Mouse (Mus musculus) gastrocnemius, postnatal 25 days (tissue): ENCODE results near the gene Sdf2l1. TPM values are rescaled to one million over a fixed set of nuclear protein-coding genes. Genes with fewer than 3 reads are reported as not detected.
A peak's percentile ranks its signal among the peaks of the same experiment; 100 is the strongest.
"Not testable (repeated sequence)": the region's sequence is repeated elsewhere in the genome, so short reads cannot be mapped to it uniquely, and the experiment has no call there.

Experiments used
- DNase-seq: peaks from one replicate; pipeline ENCODE4 v3.0.0; 2022
- long read RNA-seq, 2 experiments: library from polyadenylated mRNA; stranded (forward); transcript quantifications; one replicate each; pipeline ENCODE4 v2.0.0; 2021
- total RNA-seq, 2 experiments: library from RNA; stranded (reverse); gene quantifications; 1 replicate in 1 of 2; 2 replicates in 1 of 2; pipeline ENCODE4 v1.2.3; 2021

The Sdf2l1 gene
- 1 to 10 TPM; 5.4 to 7.5 TPM for total RNA-seq
- long read RNA-seq, experiment 1, transcript Sdf2l1-201 (3 exons, 1,108 nt): major isoform, 7 of 7 reads
- long read RNA-seq, experiment 1, partial matches to known transcripts: 0 of 7 reads
- long read RNA-seq, experiment 1, other reads (novel, unspliced or antisense): 0 of 7 reads
- long read RNA-seq, experiment 2, transcript Sdf2l1-201 (3 exons, 1,108 nt): major isoform, 6 of 6 reads
- long read RNA-seq, experiment 2, partial matches to known transcripts: 0 of 6 reads
- long read RNA-seq, experiment 2, other reads (novel, unspliced or antisense): 0 of 6 reads

DNA sequence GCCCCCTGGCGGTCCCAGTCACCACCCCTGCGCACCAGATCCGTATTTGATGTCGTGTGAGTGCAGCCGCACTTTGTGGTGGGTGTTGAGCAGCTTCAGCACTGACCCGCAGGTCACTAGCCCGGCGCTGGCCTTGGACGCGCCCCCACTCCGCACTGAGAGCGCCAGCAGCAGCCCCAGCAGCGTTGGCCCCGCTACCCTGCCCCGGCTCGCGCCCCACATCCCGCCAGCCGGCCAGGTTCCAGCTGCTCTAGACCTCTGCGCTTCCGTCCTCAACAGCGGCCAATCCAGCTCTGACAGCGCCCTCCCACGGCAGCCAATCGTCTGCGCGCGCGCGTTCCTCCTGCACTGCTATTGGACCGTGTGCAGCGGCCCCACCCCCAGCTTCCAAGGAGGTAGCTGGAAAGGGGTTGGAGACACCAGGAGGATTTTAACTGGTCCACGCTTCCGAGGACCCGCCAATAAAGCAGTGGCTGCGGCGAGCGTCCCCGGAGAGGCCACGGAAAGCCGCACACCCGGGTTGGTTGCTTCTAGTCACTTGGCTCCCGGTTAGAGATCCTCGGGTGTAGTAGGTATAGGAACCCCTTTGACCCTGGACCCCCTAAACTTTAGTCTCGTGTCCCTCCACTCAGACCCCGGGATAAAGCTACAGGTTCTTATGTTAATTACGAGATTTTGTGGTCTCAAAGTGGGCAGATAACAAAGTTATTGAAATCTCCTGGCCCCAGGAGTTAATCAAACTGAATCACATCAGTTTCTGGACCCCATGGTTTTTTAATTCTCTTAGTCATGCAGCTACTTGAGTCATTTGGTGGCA lies at the start of gene Sdf2l1:
Gene Sdf2l1, minus strand, starts transcription at position 295 of the 817 bp plus-strand sequence.
- DNase-seq: peak; percentile 96

DNA sequence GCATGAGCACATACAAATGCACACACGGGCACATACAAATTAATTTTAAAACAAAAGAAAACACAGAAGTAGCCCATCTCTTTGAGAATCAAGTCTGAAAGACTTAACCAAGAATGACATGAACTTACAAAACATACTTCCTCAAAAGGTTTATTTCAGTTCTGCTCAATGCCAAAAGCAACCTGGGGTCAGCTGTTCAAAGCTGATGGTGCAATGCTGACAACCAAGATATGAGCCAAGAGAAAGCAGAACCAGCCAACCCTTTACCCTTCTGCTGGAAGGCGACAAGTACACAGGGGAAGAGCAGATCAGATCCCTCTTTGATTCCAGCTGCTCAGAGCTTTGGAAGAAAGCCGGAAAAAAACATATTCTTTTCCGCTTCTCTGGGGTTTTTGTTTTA lies 49.2 kb upstream of the Sdf2l1 start:
- peak; percentile 48 for DNase-seq

DNA sequence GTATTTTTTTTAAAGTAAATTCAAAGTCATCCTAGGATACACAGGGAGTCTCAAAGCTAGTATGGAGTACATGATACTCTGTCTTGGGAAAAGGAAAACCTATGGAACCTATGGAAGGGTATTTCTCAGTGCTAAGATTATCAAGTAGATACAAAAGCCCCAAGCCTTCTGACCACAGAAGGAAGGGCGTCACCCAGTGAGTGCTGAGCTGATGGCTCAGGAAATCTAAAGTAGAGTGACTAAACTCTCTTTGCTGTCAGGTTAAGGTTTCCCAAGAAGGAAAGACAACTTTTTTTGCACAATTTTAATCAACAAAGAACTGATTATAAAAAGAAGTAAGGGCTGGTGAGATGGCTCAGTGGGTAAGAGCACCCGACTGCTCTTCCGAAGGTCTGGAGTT lies 47.5 kb upstream of the Sdf2l1 start:
- DNase-seq: no peak

DNA sequence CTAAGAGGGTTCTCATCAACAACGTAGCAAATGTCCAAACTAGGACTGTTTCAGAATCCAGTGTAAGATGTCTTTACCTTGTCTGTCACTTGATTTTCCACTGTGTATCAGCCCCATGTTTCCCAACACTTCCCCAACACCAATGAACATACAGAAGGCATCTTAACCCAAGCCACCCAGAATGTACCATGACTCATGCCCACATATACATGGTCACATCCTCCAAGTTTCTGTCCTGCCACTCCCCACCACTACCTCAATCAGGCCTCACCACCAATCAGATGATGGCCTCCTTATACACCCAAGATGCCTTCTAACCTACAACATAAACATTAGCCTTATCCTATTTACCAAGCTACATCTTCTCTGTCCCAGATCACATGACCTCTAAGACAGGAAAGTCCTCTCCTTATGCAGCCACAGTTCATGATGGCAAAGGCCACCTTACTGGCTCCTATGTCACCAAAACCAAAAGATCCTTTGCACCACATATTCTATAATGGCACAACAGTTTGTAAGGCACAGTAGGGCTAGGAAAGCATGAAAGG lies 45.5 kb upstream of the Sdf2l1 start:
- no peak for DNase-seq

DNA sequence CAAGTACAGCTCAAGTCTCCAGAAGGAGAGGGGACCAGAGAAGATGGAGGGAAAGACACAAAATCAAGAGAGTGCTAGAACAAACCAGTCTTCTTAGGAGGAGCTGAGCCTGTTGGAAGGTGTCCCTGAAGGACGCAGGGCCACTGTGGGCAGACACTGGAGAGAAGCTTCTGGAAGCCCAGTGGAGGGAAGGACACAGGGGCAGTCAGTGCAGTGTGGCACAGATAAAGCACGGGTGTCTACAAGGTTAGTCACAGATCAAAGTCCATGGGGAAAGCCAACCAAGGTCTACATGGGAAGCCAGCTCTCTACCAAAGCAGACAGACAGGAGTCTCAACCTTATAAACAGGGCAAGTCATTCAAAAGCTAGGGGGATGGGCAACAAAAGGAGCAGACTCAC lies 43.6 kb upstream of the Sdf2l1 start:
- no peak for DNase-seq

DNA sequence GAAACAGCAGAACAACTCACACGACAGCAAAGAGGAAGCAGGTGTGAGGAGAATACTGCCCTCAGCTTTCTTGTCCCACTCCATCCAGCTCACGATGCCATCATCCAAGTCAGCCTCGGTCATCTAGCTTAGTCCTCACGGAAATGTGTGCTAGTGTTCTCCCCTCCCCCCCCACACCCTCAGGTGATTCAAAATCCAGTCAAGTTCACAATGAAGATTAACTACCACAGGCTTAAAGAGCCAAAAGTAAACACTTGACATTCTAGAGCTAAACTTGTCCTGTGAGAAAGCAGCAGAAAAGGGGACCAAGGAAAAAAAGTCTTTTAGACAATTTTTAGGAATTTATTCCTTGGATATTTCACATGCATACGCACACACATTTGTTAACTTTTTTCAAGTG lies 35.9 kb upstream of the Sdf2l1 start:
- no peak for DNase-seq

DNA sequence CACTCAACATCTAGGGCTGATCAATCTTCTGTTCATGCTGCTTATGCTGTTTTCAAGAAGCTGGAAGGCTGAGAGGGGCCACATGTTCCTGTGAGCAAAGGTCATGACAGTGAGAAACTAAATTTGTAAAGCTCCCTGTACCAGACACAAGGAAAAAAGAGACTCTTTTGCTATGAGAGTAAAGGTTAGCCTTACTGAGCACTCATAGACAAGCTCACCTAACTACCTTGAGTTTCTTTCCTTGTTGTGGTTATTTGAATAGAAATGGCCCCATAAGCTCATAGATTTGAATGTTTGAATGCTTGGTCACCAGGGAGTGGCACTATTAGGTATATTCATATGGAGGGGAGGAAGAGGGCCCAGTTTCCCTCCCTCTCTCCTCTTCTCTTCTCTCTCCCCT lies 35.0 kb upstream of the Sdf2l1 start:
- no peak for DNase-seq

DNA sequence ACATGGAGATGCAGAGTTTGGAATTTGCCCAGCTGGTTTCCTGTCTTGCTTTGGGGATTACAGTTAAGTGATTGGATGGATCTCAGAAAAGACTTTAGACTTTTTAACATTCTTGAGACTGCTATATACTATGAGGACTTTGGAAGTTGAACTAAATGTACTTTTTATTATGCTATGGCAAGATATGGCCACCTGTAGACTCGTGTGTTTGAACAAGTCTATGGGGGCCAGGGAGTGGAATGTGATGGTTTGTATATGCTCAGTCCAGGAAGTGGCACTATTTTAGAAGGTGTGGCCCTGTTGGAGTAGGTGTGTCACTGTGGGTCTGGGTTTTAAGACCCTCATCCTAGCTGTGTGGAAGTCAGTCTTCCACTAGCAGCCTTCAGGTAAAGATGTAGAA lies 33.3 kb upstream of the Sdf2l1 start:
- DNase-seq: not testable (repeated sequence)

DNA sequence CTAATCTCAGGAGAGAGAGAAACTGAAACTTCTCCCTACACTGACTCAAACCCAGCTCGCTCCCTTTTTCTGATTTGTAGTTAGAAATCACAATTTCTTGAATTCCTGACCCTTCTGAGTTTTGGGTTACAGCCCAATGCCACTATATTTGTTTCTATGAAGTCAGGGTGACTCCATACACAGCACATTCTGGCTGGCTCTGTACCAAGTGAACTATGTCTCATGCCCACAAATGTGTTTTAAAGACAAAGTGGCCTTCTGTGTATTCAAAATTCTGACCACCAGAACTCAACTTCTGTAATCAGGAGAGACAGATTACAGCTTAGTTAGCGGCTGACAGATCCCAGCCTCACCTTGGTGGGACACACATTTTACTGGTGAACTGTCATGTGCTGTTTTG lies 22.2 kb upstream of the Sdf2l1 start:
- DNase-seq: no peak

DNA sequence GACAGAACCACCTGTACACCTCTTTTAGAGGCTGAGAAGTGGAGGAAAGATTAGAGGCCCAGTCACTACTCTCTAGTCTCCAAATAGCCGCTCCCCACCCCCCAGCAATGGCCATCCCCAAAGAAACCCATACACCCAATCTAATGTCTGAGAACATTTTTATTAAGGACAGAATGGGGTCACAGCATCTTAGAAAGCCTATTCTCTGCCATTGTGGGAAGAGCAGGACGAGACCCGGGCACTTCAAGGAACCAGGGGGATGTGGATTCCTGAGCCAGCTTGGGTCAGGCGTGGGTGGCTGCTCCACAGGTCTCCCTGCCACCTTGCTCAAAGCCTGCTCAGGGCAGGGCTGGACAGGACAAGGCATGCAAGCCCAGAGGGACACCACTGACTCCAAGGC lies 19.7 kb upstream of the Sdf2l1 start:
- no peak for DNase-seq

DNA sequence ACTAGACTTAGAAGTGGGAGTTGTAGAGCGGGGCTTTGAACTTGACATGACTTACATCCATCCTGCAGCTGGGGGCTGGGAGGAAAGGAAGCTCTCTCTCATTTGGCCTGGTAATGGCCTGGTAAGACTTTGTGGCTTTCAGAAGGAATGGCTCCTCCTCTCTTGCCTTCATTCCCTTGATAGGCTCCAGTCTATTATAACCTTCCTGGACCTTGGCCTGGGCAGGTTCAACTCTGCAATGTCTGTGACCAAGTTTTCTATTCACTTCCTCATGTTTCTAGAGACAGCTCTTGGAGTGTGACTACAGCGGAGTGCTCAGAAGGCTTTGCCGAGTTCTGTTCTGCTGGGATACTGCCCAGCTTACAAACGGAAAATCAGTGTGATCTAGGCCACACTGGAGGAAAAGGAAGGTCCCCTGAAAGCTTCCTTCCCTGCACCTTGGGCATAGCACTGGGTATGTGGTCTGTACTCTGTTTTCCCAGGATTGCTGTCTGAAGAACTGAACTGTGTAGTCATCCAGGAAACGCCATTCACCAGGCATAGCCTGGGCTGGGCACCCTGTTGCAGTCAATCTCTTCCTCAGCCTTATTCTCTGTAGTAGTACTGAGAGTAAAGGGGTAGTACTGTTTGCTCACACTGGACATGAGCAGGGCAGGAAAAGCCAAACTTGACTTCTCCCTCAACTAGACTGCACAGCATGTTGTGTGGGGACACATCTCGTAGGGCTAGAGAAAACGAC lies 18.5 kb upstream of the Sdf2l1 start:
- DNase-seq: no peak

DNA sequence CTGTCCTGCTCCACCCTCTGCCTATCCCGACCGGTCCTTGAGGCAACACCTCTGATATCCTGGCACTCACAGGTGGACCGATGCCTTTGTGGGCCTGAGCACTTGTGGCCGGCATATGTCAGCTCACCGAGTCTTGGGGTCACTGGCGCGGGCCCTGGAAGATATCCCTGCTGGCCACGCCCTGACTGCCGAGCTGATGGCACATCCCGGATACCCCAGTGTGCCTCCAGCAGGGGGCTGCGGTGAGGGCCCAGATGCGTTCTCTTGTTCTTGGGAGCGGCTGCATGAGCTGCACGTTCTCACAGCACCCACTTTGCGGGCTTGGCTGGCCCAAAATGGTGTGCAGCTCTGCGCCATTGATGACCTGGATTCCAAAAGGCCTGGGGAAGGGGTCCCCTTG lies 15.9 kb upstream of the Sdf2l1 start:
- DNase-seq: peak; percentile 18

DNA sequence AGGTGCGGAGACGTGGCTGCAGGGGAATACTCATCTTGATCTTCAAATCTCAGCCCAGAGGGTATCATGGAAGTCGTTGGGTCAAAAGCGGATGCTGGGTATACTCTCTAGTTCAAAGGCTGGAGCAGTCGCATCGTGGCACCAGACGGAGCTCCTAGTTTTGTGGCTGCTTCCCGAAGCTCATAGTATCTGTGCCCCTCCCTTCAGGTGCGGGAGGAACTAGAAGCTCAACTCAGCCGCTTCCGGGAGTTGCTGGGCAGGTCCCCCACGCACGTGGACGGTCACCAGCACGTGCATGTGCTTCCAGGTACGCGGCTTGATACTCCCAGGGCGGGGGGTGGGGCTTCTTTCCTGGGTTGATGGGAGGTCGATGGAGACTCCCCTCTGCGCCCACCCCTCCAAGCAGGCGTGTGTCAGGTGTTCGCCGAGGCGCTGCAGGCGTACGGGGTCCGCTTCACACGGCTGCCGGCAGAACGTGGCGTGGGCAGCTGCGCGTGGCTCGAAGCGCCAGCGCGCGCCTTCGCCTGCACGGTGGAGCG lies 15.3 kb upstream of the Sdf2l1 start:
- DNase-seq: no peak

DNA sequence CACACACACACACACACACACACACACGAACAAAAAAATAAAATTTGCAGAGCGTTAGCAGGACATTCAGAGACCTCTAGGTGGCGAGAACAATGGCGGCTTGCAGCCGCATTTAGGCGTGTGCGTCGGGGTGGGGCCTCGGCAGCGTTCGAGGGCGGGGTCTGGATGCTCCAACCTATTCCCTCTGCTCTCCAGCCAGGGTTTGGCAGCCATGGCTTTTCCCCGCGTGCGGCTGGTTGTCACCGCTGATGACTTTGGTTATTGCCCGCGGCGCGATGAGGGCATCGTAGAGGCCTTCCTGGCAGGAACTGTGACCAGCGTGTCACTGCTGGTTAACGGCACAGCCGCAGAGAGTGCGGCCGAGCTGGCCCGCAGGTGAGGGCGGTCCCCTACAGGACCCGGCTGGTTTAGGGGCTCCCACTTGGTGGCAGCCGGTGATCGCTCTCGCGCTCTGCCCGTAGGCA lies 14.6 kb upstream of the Sdf2l1 start, which contains the start of gene Ccdc116:
Gene Ccdc116, minus strand, starts transcription at position 458 of the 464 bp plus-strand sequence.
- peak; percentile 68 for DNase-seq

DNA sequence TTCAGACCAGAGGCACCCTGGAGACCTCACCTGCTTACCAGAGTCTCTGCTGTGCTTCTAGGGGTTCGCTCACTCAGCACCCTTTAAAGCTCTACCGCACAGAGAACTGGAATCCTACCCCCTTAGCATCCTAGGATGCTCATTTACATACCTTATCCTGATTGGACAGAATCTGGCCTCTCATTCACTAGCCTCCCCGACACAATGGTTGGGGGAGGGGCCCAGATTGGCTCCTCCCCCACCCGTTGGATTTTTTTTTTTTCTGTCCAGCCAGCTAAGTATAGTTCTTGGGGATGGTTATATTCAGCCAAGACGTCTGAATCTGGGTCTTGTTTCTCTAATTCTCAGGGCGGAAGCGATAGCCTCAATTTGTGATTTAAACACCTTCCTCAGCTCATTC lies 12.2 kb upstream of the Sdf2l1 start, which contains the start of gene Ydjc:
Gene Ydjc, plus strand, starts transcription at position 283 of the 400 bp plus-strand sequence.
- no peak for DNase-seq

DNA sequence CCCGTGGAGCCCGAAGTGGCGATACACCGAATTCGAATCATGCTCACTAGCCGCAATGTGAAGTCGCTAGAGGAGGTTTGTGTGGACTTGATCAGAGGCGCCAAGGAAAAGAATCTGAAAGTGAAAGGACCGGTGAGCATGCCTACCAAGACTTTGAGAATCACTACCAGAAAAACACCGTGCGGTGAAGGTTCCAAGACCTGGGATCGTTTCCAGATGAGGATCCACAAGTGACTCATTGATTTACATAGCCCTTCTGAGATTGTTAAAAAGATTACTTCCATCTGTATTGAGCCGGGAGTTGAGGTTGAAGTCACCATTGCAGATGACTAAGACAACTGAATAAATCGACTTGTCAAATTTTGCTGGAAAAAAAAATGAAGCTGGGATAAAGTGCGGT lies 5.2 kb upstream of the Sdf2l1 start:
- DNase-seq: no peak

DNA sequence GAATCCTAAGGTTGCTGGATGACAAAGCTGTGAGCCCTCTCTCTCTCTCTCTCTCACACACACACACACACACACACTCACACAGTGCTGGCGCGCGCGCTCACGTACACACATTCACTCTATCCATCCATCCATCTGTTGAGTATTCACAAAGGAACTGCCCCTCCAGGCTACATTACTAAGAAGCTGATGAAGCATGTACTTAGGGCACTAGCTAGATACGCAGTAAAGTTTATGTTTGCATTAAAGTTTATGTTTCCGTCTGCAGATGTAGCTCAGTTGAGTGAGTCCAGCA lies 670 bp upstream of the Sdf2l1 start:
- no peak for DNase-seq

DNA sequence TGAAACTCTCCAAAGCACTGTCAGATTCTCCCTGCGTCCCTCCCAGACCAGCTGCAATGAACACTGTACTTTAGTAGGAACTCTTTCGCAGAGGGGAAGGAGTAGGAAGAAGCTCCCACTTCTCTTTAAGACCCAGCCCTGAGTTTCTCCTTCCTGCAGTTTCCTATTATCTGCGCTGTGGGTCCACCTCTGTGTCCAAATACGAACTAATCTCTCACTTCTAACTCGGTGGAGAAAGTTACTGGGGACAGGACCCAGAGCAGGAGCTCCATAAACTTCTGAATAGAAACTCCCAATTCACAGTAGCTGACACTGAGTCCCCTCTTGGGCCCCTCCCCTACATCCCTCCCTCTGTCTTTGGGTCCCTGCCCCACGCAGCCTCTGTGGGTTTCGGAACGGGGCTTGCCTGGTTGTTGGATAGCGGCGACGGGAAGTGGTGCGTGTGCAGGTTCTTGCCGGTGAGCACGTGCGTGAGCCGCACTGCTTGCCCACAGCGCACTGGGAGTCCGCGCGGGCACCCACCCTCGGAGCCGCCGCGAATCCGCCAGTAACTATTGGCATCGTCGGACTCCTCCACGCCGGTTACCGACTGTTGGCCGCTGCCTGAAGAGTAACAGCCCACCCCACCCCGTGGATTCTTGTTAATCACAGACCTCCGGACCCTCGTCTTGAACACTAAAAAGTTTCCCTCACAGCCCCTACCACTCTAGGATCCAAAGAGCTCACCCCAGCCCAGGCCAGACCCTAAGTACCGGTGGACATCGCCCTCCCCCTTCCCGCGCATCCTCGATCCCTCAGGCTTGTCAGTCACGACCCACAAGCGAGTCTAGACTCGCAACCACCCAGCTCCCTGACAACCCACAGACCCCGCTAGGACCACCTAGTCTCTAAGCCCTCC lies 743 bp downstream of the Sdf2l1 start:
- no peak for DNase-seq

DNA sequence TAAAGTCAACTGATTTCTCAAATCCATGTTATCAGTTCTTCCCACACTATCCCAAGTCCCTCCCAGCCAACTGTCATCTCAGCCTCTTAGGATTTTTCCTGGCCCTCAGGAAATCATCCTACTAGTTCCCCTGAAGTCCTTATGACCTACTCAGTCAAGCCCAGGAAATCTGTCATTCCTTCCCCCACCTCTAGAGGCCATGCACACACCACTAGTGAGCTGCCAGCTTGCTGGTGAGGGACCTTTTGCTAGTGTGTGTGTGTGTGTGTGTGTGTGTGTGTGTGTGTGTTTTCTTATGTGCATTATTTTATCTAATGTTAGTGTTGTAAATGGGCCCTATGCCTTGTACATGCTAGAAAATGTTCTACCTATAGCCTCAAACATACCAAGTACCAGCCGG lies 4.9 kb downstream of the Sdf2l1 start:
- DNase-seq: no peak

DNA sequence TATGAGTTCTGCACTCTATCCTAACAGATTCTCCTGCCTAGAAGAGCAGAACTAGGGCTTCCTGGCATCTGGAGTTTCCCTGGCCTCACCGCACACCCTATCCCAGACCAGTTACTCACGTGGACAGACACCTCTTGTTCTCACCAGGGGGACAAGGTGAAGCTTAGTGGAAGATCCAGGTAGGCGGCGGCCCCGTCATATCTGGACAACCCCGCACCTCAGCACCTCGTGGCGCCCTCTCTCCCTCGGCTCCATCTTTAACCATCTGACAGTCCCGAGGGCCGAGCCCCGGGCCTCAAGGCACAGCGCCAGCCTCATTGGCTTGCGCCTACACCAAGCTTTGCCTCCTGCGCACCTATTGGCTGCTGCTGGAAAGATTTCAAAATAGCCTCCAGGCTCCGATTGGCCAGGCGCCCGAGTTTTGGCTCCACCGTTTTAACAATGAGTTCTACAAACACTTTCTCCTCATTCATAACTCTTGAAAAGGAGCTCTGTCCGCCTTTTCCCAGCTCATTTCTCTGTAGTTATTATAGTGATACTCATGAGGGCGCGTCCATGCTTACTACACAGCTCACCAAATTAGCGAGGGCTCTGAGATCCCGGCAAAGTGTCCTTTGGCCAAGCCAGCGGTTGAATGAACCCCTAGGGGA lies 7.2 kb downstream of the Sdf2l1 start, which contains the start of gene 2610318N02Rik:
Gene 2610318N02Rik, minus strand, starts transcription at position 297 of the 650 bp plus-strand sequence.
- peak; percentile 40 for DNase-seq
